Mouse (Mus musculus): ENCODE data around the gene Cpa5. TPM values are rescaled to one million over a fixed set of nuclear protein-coding genes. Genes with fewer than 3 reads are reported as not detected.

Cpa5 gene
- total RNA-seq, 2 experiments from 2014 or later, result 1.6 to 1.9 TPM

DNA sequence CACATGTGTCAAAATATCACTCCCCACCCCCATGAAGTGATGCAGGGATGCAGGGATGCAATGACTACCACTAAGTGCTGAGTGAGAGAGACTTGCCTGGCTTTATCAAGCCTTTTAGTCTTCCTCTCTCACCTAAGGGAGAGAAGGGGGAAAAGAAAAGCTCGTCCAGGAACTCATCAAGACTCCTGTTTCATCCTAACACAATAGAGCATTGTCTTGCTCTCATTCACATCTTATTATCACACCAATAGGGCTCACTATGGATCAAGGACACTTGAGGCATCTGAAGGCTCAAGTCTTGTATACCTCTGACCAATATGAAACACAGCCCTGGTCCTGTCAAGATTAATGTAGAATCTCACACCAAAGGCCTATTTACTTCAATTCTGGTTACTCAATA, 9.8 kb upstream of the Cpa5 start:
- no peak for DNase-seq (ENCODE audit: low spot score in 2 of 2)

GRCm38 (mm10) chr6:30604342-30604867, 6.4 kb upstream of the Cpa5 start:
- no peak for DNase-seq (ENCODE audit: low spot score in 2 of 2)

DNA sequence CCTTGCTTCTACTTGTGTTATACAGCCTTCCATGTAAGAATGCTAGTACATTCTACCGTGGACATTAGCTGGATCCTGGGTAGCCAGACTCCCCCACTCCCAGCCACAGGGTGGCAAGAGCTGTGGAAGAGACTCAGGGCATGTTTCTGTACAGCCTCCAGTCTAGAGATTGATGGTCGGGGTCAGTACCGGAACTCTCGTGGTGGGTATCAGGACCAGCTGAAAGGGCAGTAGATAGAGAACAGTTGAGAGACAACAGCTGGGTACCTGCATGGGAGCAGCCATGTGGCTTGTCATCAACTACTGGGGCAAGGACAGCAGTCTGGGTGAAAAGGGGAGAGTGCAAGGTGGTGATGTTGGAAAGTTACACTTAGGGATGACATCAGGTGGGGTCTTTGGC, 5.7 kb upstream of the Cpa5 start:
- no peak for DNase-seq (ENCODE audit: low spot score in 2 of 2)

DNA sequence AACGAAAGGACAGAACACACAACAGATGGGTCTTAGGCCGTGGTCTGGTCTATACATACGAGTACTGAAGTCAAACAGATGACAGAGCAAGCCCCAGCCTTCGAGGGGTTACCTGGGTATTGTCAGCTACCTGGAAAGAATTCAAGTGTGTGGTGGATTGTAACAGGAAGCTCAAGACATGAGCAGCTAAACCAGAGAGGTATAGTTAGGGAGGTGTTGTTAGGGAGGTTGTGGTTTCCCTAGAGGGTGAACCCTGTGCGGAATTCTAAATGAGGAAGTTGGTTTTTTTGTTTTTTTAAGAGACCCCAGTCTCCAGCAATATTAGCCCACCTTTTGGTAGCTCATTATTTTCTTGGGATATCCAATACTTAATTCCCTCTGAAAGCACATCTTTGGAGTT, 5.1 kb upstream of the Cpa5 start:
- no peak for DNase-seq (ENCODE audit: low spot score in 2 of 2)

DNA sequence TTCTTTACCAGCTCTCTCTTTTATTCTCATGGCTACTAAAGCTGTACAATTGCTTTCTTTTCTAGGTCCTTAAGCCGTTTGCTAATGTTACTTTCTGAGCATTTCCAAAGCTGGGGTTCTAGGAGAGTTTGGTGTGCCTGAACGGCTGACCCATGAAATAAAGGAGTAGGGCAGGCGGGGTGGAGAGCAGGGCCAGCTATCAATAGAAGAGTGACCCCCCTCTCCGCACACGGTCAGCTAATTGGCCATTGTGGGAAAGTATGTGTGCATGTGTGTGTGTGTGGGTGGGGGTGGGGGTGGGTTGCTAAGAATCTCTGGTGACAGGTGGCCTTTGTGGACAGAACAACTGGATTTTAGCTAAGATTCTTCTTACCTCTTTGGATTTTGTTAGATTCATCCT, 402 bp downstream of the Cpa5 start:
- DNase-seq (ENCODE audit: low spot score in 2 of 2), result no peak

GRCm38 (mm10) chr6:30614251-30614650, 3.4 kb downstream of the Cpa5 start:
- DNase-seq (ENCODE audit: low spot score in 2 of 2), result no peak

GRCm38 (mm10) chr6:30615741-30616140, 4.9 kb downstream of the Cpa5 start:
- DNase-seq (ENCODE audit: low spot score in 2 of 2), result no peak

- no peak for DNase-seq (ENCODE audit: low spot score in 2 of 2)
These were observed 5.7 kb downstream of the Cpa5 start for GRCm38 (mm10) chr6:30616491-30616941.

- no peak for DNase-seq (ENCODE audit: low spot score in 2 of 2)
These were observed 6.5 kb downstream of the Cpa5 start for GRCm38 (mm10) chr6:30617020-30617958.

DNA sequence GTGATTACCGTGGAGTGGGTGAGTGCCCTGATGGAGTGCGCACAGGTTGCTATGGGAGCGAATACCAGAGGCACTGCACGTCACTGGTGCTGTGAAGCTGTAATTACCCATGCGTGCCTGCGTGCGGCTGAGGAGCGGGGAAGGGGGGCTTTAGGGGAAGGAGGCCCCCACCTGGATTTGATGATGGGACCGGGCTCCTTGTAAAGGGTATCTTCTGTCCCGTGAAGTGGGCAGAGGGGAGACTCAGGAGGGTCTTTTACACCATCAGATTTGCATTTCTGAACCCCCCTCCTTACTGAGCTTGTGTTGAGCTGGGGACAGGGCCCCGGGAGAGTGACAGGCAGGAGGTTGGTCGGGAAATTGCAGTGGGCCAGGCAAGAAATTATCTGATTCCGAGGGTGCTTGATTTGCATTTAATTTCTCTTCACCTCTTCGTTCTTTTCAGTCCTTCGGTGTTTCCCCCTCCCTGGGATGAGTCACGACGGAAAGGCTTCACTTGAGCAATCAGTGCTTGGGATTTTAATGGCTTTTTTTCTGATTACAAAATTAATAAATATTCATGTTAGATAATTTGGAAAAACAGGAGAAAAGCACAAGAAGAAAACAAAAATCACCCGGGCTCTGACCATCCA, 7.3 kb downstream of the Cpa5 start:
- DNase-seq (ENCODE audit: low spot score in 2 of 2), result no peak

DNA sequence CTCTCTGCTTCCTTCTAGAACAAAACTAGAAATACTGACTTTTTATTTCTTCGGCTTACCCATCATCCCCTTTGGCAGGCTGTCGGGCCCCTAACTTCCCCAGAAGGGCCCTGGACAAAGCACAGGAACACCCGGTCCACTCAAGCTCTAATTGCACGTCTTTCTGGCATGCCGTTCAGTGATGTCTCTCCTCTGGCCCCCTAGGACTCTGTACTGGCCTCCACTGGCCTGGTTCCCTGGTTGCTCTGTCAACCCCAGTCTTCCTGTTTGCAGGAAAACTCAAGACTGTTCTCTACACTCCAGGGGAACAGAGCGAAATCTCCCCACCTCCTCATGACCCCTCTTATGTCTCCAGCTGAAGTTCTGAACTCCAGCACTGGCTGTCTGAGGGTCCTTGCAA, 7.9 kb downstream of the Cpa5 start:
- DNase-seq (ENCODE audit: low spot score in 2 of 2), result peak in 1 of 2 experiments; percentile 57

- no peak for DNase-seq (ENCODE audit: low spot score in 2 of 2)
These were observed 8.8 kb downstream of the Cpa5 start for GRCm38 (mm10) chr6:30619606-30620005.

- DNase-seq (ENCODE audit: low spot score in 2 of 2), result peak in 1 of 2 experiments; percentile 45
These were observed 9.8 kb downstream of the Cpa5 start for GRCm38 (mm10) chr6:30620591-30620990.

DNA sequence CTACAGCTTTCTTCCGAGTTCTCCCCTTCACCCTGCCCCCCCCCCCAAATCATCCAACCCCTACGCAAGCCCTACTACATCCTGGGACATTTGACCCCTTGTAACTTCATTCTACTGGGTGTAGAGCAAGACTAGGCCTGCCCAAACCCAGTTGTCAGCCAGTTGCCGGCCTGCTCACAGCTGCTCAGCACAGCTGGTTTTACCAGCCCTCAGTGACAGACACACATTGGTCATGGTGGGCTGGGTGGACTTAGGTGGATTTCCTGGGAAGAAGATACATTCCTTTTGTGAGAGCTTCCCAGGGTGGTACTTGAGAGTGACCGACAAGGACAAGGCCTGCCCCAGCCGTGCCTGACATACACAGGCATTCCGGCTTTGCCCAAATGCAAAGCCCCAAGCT, 10.2 kb downstream of the Cpa5 start:
- DNase-seq (ENCODE audit: low spot score in 2 of 2), result no peak

DNA sequence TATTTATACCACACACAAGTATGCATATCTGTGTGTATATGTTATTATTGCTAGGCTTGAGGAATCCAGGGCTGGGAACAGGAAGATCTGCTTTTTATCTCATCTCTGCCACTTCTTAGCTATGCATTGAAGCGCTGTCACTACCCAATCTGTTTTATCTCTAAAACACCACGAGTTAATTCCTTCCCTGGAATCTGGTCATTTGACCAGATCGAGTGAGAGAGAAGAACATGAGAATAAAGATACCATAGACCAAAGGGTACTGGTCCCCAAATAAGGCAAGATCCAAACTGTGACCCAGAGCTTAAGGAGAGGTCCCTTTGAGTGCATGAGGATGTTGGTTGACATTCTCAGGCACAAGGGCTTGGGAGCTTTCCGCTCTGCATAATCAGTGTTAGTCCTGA, 11.2 kb downstream of the Cpa5 start:
- DNase-seq (ENCODE audit: low spot score in 2 of 2), result no peak

GRCm38 (mm10) chr6:30624763-30625162, 14.0 kb downstream of the Cpa5 start:
- no peak for DNase-seq (ENCODE audit: low spot score in 2 of 2)

DNA sequence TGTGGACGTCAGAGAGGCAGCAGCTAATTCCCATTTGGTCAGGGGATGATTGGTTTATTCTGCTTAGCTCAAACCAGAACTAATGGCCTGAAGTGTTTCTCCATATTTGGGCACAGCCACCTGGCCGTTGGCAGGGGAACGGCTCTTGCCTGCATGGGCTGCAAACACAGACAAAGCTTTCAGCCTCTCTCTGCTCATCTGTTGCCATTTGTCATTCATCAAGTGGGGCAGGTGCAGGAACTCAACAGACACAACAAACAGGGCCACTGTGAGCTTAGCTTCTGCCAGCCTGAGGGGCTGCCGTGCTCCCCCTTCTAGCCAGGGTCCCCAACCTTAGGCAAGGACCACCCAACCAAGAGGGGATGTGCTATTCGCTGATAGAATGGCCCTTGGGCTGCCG, 17.3 kb downstream of the Cpa5 start:
- no peak for DNase-seq (ENCODE audit: low spot score in 2 of 2)

GRCm38 (mm10) chr6:30629989-30630388, 19.2 kb downstream of the Cpa5 start:
- DNase-seq (ENCODE audit: low spot score in 2 of 2), result no peak

GRCm38 (mm10) chr6:30635361-30635862, 24.6 kb downstream of the Cpa5 start:
- no peak for DNase-seq (ENCODE audit: low spot score in 2 of 2)

DNA sequence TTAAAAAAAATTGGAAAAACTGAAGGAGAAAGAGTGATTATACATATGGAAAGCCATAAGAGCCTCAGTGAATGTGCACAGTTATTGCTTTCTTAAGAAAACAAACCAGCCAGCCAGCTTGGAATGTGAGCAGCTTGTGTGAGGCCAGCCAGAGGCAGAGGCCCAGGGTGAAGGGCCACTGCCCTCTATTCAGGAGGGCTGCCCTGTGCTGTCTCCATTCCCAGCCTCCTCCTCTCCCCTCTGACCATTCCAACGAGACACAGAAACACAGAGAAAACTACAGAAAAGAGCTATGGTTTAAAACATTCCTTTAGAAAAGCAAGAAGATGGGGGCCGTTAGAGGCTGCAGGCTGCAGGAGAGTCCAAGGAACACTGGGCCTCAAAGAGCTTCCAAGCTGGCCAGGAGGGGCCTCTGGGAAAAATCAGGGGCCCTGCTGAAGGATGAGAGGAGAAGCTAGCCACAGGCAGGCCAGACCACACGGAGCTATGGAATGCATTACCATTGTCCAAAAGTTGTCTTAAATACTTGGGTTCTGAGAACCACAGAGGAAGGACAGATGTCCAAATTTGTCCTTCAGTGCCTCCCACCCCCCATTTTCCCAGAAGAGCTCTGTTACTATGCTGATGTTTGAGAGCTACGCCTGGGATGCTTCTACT, 25.5 kb downstream of the Cpa5 start:
- peak in 1 of 2 experiments; percentile 69 for DNase-seq (ENCODE audit: low spot score in 2 of 2)

DNA sequence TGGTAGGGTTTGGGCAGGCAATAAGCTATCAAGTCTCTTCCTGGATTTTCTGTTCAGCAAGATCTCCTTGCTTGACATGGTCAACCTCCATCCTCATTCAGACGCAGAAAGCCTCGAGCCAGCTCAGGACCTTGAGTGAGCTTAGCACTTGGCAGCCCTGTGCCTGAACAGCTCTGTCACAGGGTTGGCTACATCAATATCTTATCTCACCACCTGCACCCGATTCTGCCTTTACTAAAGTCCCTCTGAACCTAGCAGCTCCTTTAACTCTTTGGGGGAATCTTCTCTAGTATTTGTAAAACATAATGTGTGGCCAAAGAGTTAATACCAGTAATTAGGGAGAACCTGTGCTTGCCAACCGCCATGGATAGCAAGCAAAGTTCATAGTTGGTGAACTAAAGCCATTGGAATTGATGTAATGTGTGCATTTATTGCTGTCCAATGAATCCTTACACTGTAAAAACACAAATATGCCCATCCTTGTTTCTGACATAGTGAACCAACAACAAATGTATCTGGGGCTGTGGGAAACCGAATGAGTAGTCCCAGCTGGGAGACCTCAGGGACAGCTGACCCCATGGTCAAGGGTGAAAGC, 28.0 kb downstream of the Cpa5 start, which contains the start of gene Cpa1:
Cpa1 (plus strand) TSS at position 545 of the 595 bp plus-strand sequence.
- DNase-seq (ENCODE audit: low spot score in 2 of 2), result no peak

Data from gastrocnemius, postnatal 4 days (tissue).